Mouse (Mus musculus) midbrain, embryonic 16.5 days (tissue): ENCODE measurements at regions not wholly inside any gene's neighbourhood (a gene's known extent, or its start where the extent isn't known, plus 50 kb on each side); places are given as distances from the start of the nearest gene placed in this dataset.

Source experiments
- ATAC-seq: fragments of 200-750 bp; cut with Nextera tagmentation; 2 replicates; pipeline ENCODE4 v1.8.0; 2017; ENCODE audit warnings: moderate TSS enrichment
- H3K27ac ChIP-seq: fragments of 300-500 bp; sonication (generic); 2 replicates; pipeline ENCODE4 v1.5.1; 2014; ENCODE audit warnings: mild to moderate bottlenecking, low read length, mixed read lengths
- H3K27me3 ChIP-seq: fragments of 300-500 bp; sonication (generic); 2 replicates; pipeline ENCODE4 v1.6.1; 2014; ENCODE audit warnings: low read depth, low read length, mixed read lengths; ENCODE audit not compliant: control insufficient read depth, insufficient read depth
- H3K36me3 ChIP-seq: fragments of 300-500 bp; sonication (generic); 2 replicates; pipeline ENCODE4 v1.6.1; 2014; ENCODE audit warnings: mild to moderate bottlenecking, low read length, moderate library complexity, mixed read lengths; ENCODE audit not compliant: control insufficient read depth, insufficient read depth
- H3K4me1 ChIP-seq: fragments of 300-500 bp; sonication (generic); 2 replicates; pipeline ENCODE4 v1.6.1; 2014; ENCODE audit warnings: mild to moderate bottlenecking, low read length, mixed read lengths; ENCODE audit not compliant: control insufficient read depth, insufficient read depth
- H3K4me2 ChIP-seq: fragments of 300-500 bp; sonication (generic); 2 replicates; pipeline ENCODE4 v1.6.1; 2014; ENCODE audit warnings: mild to moderate bottlenecking, low read length, mixed read lengths
- H3K4me3 ChIP-seq: fragments of 300-500 bp; sonication (generic); 2 replicates; pipeline ENCODE4 v1.5.1; 2014; ENCODE audit warnings: low read depth, mild to moderate bottlenecking, low read length, moderate library complexity, mixed read lengths
- H3K9ac ChIP-seq: fragments of 300-500 bp; sonication (generic); 2 replicates; pipeline ENCODE4 v1.6.1; 2014; ENCODE audit warnings: low read depth, low read length, mixed read lengths
- H3K9me3 ChIP-seq: fragments of 300-500 bp; sonication (generic); replicated peaks from 2 replicates; pipeline ENCODE4 v1.6.1; 2014; ENCODE audit warnings: mild to moderate bottlenecking, low read length, mixed read lengths; ENCODE audit not compliant: control insufficient read depth, poor library complexity, severe bottlenecking
- whole genome bisulfite sequencing: fragments of 180-500 bp; shearing (Covaris S2); extraction: QIAGEN DNeasy Blood & Tissue Kit; methylation state at CpG from one replicate; pipeline ENCODE4 v1.1.7; 2014; 5-methylcytosine and 5-hydroxymethylcytosine counted together

- no peak overlapping the region for H3K9ac ChIP-seq
- no peak for ATAC-seq
- 71% methylated on average over 7 of the region's 7 CpGs for WGBS
- no peaks in the 10 kb centered on the region for H3K9me3 ChIP-seq
- H3K27ac ChIP-seq: no peak overlapping the region
- no peaks in the 10 kb centered on the region for H3K27me3 ChIP-seq
- no peak overlapping the region for H3K4me2 ChIP-seq
- H3K4me1 ChIP-seq: no peaks in the 10 kb centered on the region
- no peaks in the 10 kb centered on the region for H3K36me3 ChIP-seq
- H3K4me3 ChIP-seq: no peak overlapping the region
Measured at GRCm38 (mm10) chr5:126650415-126650814, 591.2 kb upstream of the Tmem132c start.

GRCm38 (mm10) chr5:126651367-126651766, 590.2 kb upstream of the Tmem132c start:
- WGBS: 14% methylated on average over 3 of the region's 3 CpGs
- H3K27me3 ChIP-seq: no peaks in the 10 kb centered on the region
- no peak overlapping the region for H3K27ac ChIP-seq
- no peaks in the 10 kb centered on the region for H3K36me3 ChIP-seq
- no peak overlapping the region for H3K4me2 ChIP-seq
- H3K4me3 ChIP-seq: no peak overlapping the region
- ATAC-seq: no peak
- H3K9ac ChIP-seq: no peak overlapping the region
- H3K9me3 ChIP-seq: no peaks in the 10 kb centered on the region
- H3K4me1 ChIP-seq: no peaks in the 10 kb centered on the region

GRCm38 (mm10) chr5:126662648-126663047, 579.0 kb upstream of the Tmem132c start:
- H3K9me3 ChIP-seq: no peaks in the 10 kb centered on the region; the same call in 1 of the 2 replicates
- no peaks in the 10 kb centered on the region for H3K27me3 ChIP-seq
- H3K36me3 ChIP-seq: no peaks in the 10 kb centered on the region
- no peak overlapping the region for H3K4me3 ChIP-seq
- no peak overlapping the region for H3K9ac ChIP-seq
- WGBS: 91% methylated on average over 4 of the region's 4 CpGs
- no peaks in the 10 kb centered on the region for H3K4me1 ChIP-seq
- H3K4me2 ChIP-seq: no peak overlapping the region
- H3K27ac ChIP-seq: no peak overlapping the region
- no peak for ATAC-seq

- 78% methylated on average over 1 of the region's 1 CpGs for WGBS
- no peaks in the 10 kb centered on the region for H3K4me1 ChIP-seq
- H3K9ac ChIP-seq: no peak overlapping the region
- no peak for ATAC-seq
- H3K4me3 ChIP-seq: no peak overlapping the region
- no peak overlapping the region for H3K27ac ChIP-seq
- no peaks in the 10 kb centered on the region for H3K36me3 ChIP-seq
- no peaks in the 10 kb centered on the region for H3K9me3 ChIP-seq
- no peak overlapping the region for H3K4me2 ChIP-seq
- no peaks in the 10 kb centered on the region for H3K27me3 ChIP-seq
Measured at GRCm38 (mm10) chr5:126671156-126671555, 570.5 kb upstream of the Tmem132c start.

- no peaks in the 10 kb centered on the region for H3K4me1 ChIP-seq
- no peak overlapping the region for H3K27ac ChIP-seq
- H3K4me2 ChIP-seq: no peak overlapping the region
- no peak overlapping the region for H3K4me3 ChIP-seq
- no peak overlapping the region for H3K9ac ChIP-seq
- no peaks in the 10 kb centered on the region for H3K9me3 ChIP-seq
- ATAC-seq: no peak
- WGBS: 74% methylated on average over 6 of the region's 6 CpGs
- no peaks in the 10 kb centered on the region for H3K27me3 ChIP-seq
- H3K36me3 ChIP-seq: no peaks in the 10 kb centered on the region
Measured at GRCm38 (mm10) chr5:126680262-126680661, 561.3 kb upstream of the Tmem132c start.

GRCm38 (mm10) chr5:126699314-126699713, 542.3 kb upstream of the Tmem132c start:
- no peak overlapping the region for H3K27ac ChIP-seq
- ATAC-seq: no peak
- WGBS: 50% methylated on average over 4 of the region's 4 CpGs
- H3K4me2 ChIP-seq: no peak overlapping the region
- no peak overlapping the region for H3K4me3 ChIP-seq
- H3K27me3 ChIP-seq: no peaks in the 10 kb centered on the region
- no peak overlapping the region for H3K9ac ChIP-seq
- H3K4me1 ChIP-seq: 0 out of 2 replicates have a peak, but pooled peaks cover 3% of the 10 kb centered on the region
- H3K9me3 ChIP-seq: no peaks in the 10 kb centered on the region
- H3K36me3 ChIP-seq: no peaks in the 10 kb centered on the region

- Histone ChIP-seq H3K27ac (no peak overlapping the region), H3K9ac (no peak overlapping the region), H3K27me3 (no peaks in the 10 kb centered on the region), H3K4me3 (no peak overlapping the region), H3K36me3 (no peaks in the 10 kb centered on the region), H3K4me2 (no peak overlapping the region), H3K9me3 (no peaks in the 10 kb centered on the region), H3K4me1 (no peaks in the 10 kb centered on the region; the same call in 1 of the 2 replicates)
- no peak for ATAC-seq
- 74% methylated on average over 8 of the region's 8 CpGs for WGBS
Measured at GRCm38 (mm10) chr5:126703516-126704282, 537.9 kb upstream of the Tmem132c start.

- ATAC-seq: no peak
- WGBS: 71% methylated on average over 11 of the region's 11 CpGs
- H3K9ac ChIP-seq: no peak overlapping the region
Measured at GRCm38 (mm10) chr5:126705871-126706270, 535.7 kb upstream of the Tmem132c start.

GRCm38 (mm10) chr5:126706701-126707100, 534.9 kb upstream of the Tmem132c start:
- no peak overlapping the region for H3K9ac ChIP-seq
- no peak for ATAC-seq
- no peak overlapping the region for H3K27ac ChIP-seq
- H3K4me3 ChIP-seq: no peak overlapping the region
- no peaks in the 10 kb centered on the region for H3K27me3 ChIP-seq
- H3K4me2 ChIP-seq: no peak overlapping the region
- no peaks in the 10 kb centered on the region for H3K36me3 ChIP-seq
- 71% methylated on average over 4 of the region's 4 CpGs for WGBS
- no peaks in the 10 kb centered on the region for H3K9me3 ChIP-seq
- H3K4me1 ChIP-seq: no peaks in the 10 kb centered on the region; the same call in 1 of the 2 replicates

More at GRCm38 (mm10) chr5:126705871-126706270, 535.7 kb upstream of the Tmem132c start:
- Histone ChIP-seq H3K27ac (no peak overlapping the region), H3K36me3 (no peaks in the 10 kb centered on the region), H3K27me3 (no peaks in the 10 kb centered on the region), H3K4me1 (no peaks in the 10 kb centered on the region; the same call in 1 of the 2 replicates), H3K9me3 (no peaks in the 10 kb centered on the region), H3K4me2 (no peak overlapping the region), H3K4me3 (no peak overlapping the region)
